Mouse (Mus musculus) testis, adult 2 months (tissue): ENCODE results near the gene Erg.

Experiments used
- CTCF ChIP-seq: fragments of 200-500 bp; IDR thresholded peaks from 2 replicates; pipeline ENCODE4 v1.5.1; 2012; ENCODE audit warnings: low read depth, mild to moderate bottlenecking, inconsistent platforms, low read length, moderate library complexity; ENCODE audit not compliant: control insufficient read depth, insufficient read depth, insufficient replicate concordance
- POLR2A ChIP-seq: fragments of 200-500 bp; IDR thresholded peaks from 2 replicates; pipeline ENCODE4 v1.6.1; 2012; ENCODE audit warnings: low read depth, mild to moderate bottlenecking, inconsistent platforms, low read length, moderate library complexity; ENCODE audit not compliant: control insufficient read depth

- peak; percentile 97; the same call in 1 of the 2 replicates for TF ChIP-seq CTCF
- no peak for TF ChIP-seq POLR2A
These were observed 29.2 kb upstream of the Erg start for GRCm38 (mm10) chr16:95615579-95615978.
